In the genomic region with DNA sequence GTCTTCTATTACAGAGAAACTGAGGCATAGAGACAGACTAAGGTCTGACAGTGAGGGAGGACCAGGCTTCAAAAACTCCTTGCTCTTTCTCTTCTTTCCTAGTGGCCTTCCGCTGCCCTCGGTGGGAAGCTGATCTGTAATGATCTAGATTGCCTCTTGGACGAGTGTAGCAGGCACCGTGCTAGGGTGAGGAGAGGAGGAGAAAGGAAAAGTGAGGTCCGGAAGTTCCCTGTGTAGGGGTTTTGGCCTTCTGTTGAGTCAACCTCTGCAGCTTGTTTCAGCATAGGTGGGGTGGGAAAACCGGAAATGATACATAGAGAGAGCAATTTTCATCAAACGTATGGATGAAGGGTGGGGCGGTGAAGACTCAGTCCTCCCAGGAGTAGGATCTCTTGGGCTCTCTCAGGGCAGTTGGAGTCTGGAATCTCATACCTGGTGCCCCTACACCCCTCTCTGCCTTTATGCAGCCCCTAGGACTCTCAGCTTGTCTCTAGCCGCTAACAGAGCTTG, we compare ENCODE assay signal across 8 mouse cellular contexts. TPM values are rescaled to one million over a fixed set of nuclear protein-coding genes. Genes with fewer than 3 reads are reported as not detected.
DNase-seq lines count a peak whose midpoint lies in the region; ATAC-seq and TF ChIP-seq lines count a peak whose summit lies in the region.

No protein-coding gene starts in this region.

- WGBS in heart, embryonic 16.5 days, result 56% methylated on average over 9 of the region's 9 CpGs
- WGBS in embryonic facial prominence, embryonic 12.5 days, result 46% methylated on average over 9 of the region's 9 CpGs
- WGBS in limb, embryonic 14.5 days, result 56% methylated on average over 9 of the region's 9 CpGs

- peaks cover 23% of the 10 kb centered on the region for H3K4me1 ChIP-seq in heart, embryonic 16.5 days (ENCODE audit: control insufficient read depth, insufficient read depth, low read length)
- H3K4me1 ChIP-seq in embryonic facial prominence, embryonic 12.5 days, result peaks cover 19% of the 10 kb centered on the region
- H3K4me1 ChIP-seq in limb, embryonic 14.5 days (ENCODE audit: control insufficient read depth, insufficient read depth, low read length), result peaks cover 22% of the 10 kb centered on the region

- no peak for DNase-seq in heart, postnatal 4 days
- DNase-seq in CD4-positive helper T cell, adult 2 months (ENCODE audit: low read depth, low spot score), result peak; percentile 57
- no peak for DNase-seq in limb, embryonic 14.5 days (ENCODE audit: low spot score)
- no peak for DNase-seq in ovary, postnatal 10 days (ENCODE audit: low spot score)
- DNase-seq in embryo, embryonic 10.5 days (ENCODE audit: low spot score), result no peak
- no peak for DNase-seq in right cerebral cortex, adult 18-20 months

- H3K4me2 ChIP-seq in heart, embryonic 16.5 days (ENCODE audit: low read depth, low read length), result peak overlapping the region; percentile 73
- H3K4me2 ChIP-seq in embryonic facial prominence, embryonic 12.5 days (replicated peaks), result peak overlapping the region; percentile 88
- H3K4me2 ChIP-seq in limb, embryonic 14.5 days (replicated peaks; ENCODE audit: low read depth, low read length, severe bottlenecking), result peak overlapping the region; percentile 93; the same call in 1 of the 2 replicates

- peak overlapping the region; percentile 66 for H3K27ac ChIP-seq in heart, embryonic 16.5 days (ENCODE audit: low read length)
- H3K27ac ChIP-seq in embryonic facial prominence, embryonic 12.5 days, result no peak overlapping the region
- no peak overlapping the region for H3K27ac ChIP-seq in limb, embryonic 14.5 days (replicated peaks; ENCODE audit: low read depth, low read length)

- H3K4me3 ChIP-seq in heart, embryonic 16.5 days (ENCODE audit: low read length), result peak overlapping the region; percentile 74
- H3K4me3 ChIP-seq in embryonic facial prominence, embryonic 12.5 days, result 0 out of 2 replicates have a peak overlapping the region, but pooled peaks have one; percentile 53
- H3K4me3 ChIP-seq in limb, embryonic 14.5 days (replicated peaks; ENCODE audit: low read length), result peak overlapping the region; percentile 3; the same call in 1 of the 2 replicates

- peak overlapping the region; percentile 82 for H3K9ac ChIP-seq in heart, embryonic 16.5 days (ENCODE audit: low read length)
- H3K9ac ChIP-seq in embryonic facial prominence, embryonic 12.5 days, result no peak overlapping the region
- H3K9ac ChIP-seq in limb, embryonic 14.5 days (ENCODE audit: low read depth, low read length, severe bottlenecking), result no peak overlapping the region

- H3K36me3 ChIP-seq in heart, embryonic 16.5 days (ENCODE audit: control insufficient read depth, insufficient read depth), result no peaks in the 10 kb centered on the region; the same call in 1 of the 2 replicates
- no peaks in the 10 kb centered on the region for H3K36me3 ChIP-seq in embryonic facial prominence, embryonic 12.5 days
- no peaks in the 10 kb centered on the region for H3K36me3 ChIP-seq in limb, embryonic 14.5 days (ENCODE audit: control insufficient read depth, insufficient read depth, low read length)

- no peak for TF ChIP-seq POLR2A in limb, embryonic 14.5 days (IDR thresholded peaks at IDR 0.05; ENCODE audit: borderline replicate concordance, extremely low read depth, insufficient read depth, insufficient read length)

- no peaks in the 10 kb centered on the region for H3K9me3 ChIP-seq in heart, embryonic 16.5 days (replicated peaks; ENCODE audit: control insufficient read depth, low read length)
- H3K9me3 ChIP-seq in embryonic facial prominence, embryonic 12.5 days, result no peaks in the 10 kb centered on the region
- no peaks in the 10 kb centered on the region for H3K9me3 ChIP-seq in limb, embryonic 14.5 days (ENCODE audit: control insufficient read depth, low read length)

- H3K27me3 ChIP-seq in heart, embryonic 16.5 days (ENCODE audit: control insufficient read depth, insufficient read depth, low read length), result no peaks in the 10 kb centered on the region
- H3K27me3 ChIP-seq in embryonic facial prominence, embryonic 12.5 days, result peaks cover 13% of the 10 kb centered on the region
- peaks cover 15% of the 10 kb centered on the region; the same call in 1 of the 2 replicates for H3K27me3 ChIP-seq in limb, embryonic 14.5 days (ENCODE audit: control insufficient read depth, insufficient read depth, low read length)

- no peak for ATAC-seq in heart, embryonic 16.5 days (replicated peaks; ENCODE audit: extremely low read depth, insufficient read depth, low FRiP score)
- no peak for ATAC-seq in embryonic facial prominence, embryonic 12.5 days (ENCODE audit: insufficient number of reproducible peaks, insufficient read depth, low FRiP score, low TSS enrichment)
- ATAC-seq in limb, embryonic 14.5 days (ENCODE audit: low FRiP score, low read depth), result no peak

RNA-seq across cellular contexts. Expression of gene Arid5a, which starts 1.5 kb away (rescaled TPM):
- polyA plus RNA-seq in heart, embryonic 16.5 days (2015; fragmentation: Nextera tagmentation; extraction: Ambion mirVana), result 14.2 and 17.1 TPM in 2 replicates
- total RNA-seq in heart, postnatal 4 days (2021), result 10 to 100 TPM; 27.7 to 27.9 TPM
- polyA plus RNA-seq in embryonic facial prominence, embryonic 12.5 days (2016; fragmentation: Nextera tagmentation; extraction: Ambion mirVana), result 5.1 and 5.8 TPM in 2 replicates
- polyA plus RNA-seq in limb, embryonic 14.5 days (2012; rRNA removed), result 7.1 and 9.1 TPM in 2 replicates
- 8.0 and 9.6 TPM in 2 replicates for polyA plus RNA-seq in limb, embryonic 14.5 days (2014; fragmentation: Nextera tagmentation; extraction: Ambion mirVana)

RNA-seq across cellular contexts. Expression of gene Neurl3, which starts 34.5 kb away (rescaled TPM):
- 4.7 and 5.3 TPM in 2 replicates for polyA plus RNA-seq in heart, embryonic 16.5 days (2015; fragmentation: Nextera tagmentation; extraction: Ambion mirVana)
- 1 to 10 TPM; 4.9 to 5.3 TPM for total RNA-seq in heart, postnatal 4 days (2021)
- 0.80 and 0.90 TPM in 2 replicates for polyA plus RNA-seq in embryonic facial prominence, embryonic 12.5 days (2016; fragmentation: Nextera tagmentation; extraction: Ambion mirVana)
- polyA plus RNA-seq in limb, embryonic 14.5 days (2012; rRNA removed), result 3.0 and 3.7 TPM in 2 replicates
- polyA plus RNA-seq in limb, embryonic 14.5 days (2014; fragmentation: Nextera tagmentation; extraction: Ambion mirVana), result 1.8 and 1.9 TPM in 2 replicates

RNA-seq across cellular contexts. Expression of gene Kansl3, which starts 60.0 kb away (rescaled TPM):
- 43.6 and 46.2 TPM in 2 replicates for polyA plus RNA-seq in heart, embryonic 16.5 days (2015; fragmentation: Nextera tagmentation; extraction: Ambion mirVana)
- 10 to 100 TPM; 69.1 to 74.2 TPM for total RNA-seq in heart, postnatal 4 days (2021)
- 54.1 and 58.7 TPM in 2 replicates for polyA plus RNA-seq in embryonic facial prominence, embryonic 12.5 days (2016; fragmentation: Nextera tagmentation; extraction: Ambion mirVana)
- 63.5 and 75.2 TPM in 2 replicates for polyA plus RNA-seq in limb, embryonic 14.5 days (2012; rRNA removed)
- polyA plus RNA-seq in limb, embryonic 14.5 days (2014; fragmentation: Nextera tagmentation; extraction: Ambion mirVana), result 38.6 and 43.9 TPM in 2 replicates

Comparison
In these comparisons a context has a peak if more than half of its experiments do, and no peak if none do; other contexts are left out.
1. H3K4me3 ChIP-seq: peak in every context shown above with its lines; median percentile 74 in heart, embryonic 16.5 days; 53 in embryonic facial prominence, embryonic 12.5 days; 3 in limb, embryonic 14.5 days.